Mouse (Mus musculus): Measurements from ENCODE around the gene Nkapd1. TPM values are rescaled to one million over a fixed set of nuclear protein-coding genes. Genes with fewer than 3 reads are reported as not detected.

Gene Nkapd1
- total and polyA plus RNA-seq, 2 experiments from 2014 or later: 10.9 to 22.5 TPM

DNA sequence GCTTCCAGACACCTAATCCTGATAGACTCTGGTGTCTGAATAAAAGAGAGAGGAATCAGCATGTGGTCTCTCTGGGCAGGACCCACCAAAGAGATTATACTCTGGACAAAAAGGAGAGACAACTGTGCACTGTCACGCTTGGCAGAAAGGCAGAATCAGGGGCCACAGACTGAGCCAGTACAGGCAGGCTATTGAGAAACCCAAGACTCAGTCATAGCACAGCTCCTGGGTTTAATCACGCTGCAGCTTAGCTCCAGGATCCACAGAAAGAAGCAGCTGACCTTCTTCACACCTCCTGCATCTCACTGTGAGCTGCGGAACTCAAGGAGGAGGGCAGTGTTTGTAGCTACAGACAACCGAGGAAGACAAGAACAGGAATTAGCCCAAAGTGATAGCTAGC, 36.9 kb downstream of the Nkapd1 start:
- Histone ChIP-seq H3K4me2 (ENCODE audit: low read depth, low read length, poor library complexity, severe bottlenecking) (no peak overlapping the region), H3K4me1 (ENCODE audit: insufficient read depth, low read length) (no peaks in the 10 kb centered on the region)
- WGBS: 12% methylated on average over 4 of the region's 4 CpGs

DNA sequence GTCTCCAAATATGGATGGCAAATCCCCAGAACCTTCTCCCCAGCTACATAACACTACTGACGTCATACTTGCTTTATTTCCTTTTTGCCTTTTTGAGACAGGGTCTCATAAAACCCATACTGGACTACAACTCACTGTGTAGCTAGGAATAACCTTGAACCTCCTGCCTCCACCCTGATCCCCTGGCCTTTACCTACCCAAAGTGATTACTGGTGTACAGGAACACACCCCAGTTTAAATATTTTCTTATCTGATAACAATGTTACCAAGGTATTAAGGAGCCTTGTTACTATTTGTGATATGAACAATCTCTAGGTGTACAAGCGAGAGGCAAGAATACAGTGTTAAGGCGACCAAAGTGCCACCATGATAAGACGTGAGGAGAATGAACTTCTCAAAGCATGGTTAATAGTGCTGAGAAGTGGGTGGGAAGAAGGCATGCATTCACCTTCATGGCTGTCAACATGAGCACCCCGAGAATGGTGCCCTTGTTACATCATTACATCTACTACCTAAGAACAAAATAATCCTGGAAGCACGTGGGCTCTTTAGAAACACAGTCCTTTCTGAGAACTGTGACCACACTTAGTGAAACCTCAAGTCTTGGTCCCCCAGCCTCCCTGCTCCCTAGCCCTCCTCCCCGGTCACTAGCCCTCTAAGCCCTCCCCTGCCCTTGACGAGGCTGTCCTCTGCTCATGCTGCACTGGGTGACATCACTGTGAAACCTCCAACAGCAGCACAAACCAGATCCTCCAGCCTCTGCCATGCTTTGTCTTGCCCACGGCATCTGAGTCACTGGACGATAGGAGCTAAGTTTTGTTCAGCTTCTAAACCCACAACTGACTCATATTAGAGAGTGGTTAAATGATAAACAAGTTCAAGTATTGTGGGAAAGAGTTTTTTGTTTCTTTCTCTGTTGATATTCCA, 47.4 kb downstream of the Nkapd1 start:
- no peak overlapping the region for H3K4me3 ChIP-seq (ENCODE audit: low read depth, low read length)
- no peak for TF ChIP-seq CTCF (IDR thresholded peaks at IDR 0.05)
- H3K4me2 ChIP-seq (ENCODE audit: low read depth, low read length, poor library complexity, severe bottlenecking): no peak overlapping the region
- H3K9me3 ChIP-seq (ENCODE audit: low read length): no peaks in the 10 kb centered on the region
- no peak overlapping the region for H3K27ac ChIP-seq (ENCODE audit: low read depth, low read length)
- whole genome bisulfite sequencing: 82% methylated on average over 10 of the region's 10 CpGs
- DNase-seq (ENCODE audit: low spot score) (no peak), ATAC-seq (ENCODE audit: low FRiP score) (no peak)
- H3K4me1 ChIP-seq (ENCODE audit: insufficient read depth, low read length): no peaks in the 10 kb centered on the region
- H3K27me3 ChIP-seq (ENCODE audit: insufficient read depth, low read length): no peaks in the 10 kb centered on the region
- no peaks in the 10 kb centered on the region for H3K36me3 ChIP-seq (ENCODE audit: insufficient read depth, low read length)
- H3K9ac ChIP-seq (replicated peaks; ENCODE audit: low read length, poor library complexity, severe bottlenecking): no peak overlapping the region

More for the DNA sequence above, 36.9 kb downstream of the Nkapd1 start:
- Histone ChIP-seq H3K36me3 (ENCODE audit: insufficient read depth, low read length) (no peaks in the 10 kb centered on the region), H3K4me3 (ENCODE audit: low read depth, low read length) (no peak overlapping the region), H3K27ac (ENCODE audit: low read depth, low read length) (no peak overlapping the region), H3K9ac (replicated peaks; ENCODE audit: low read length, poor library complexity, severe bottlenecking) (no peak overlapping the region), H3K27me3 (ENCODE audit: insufficient read depth, low read length) (no peaks in the 10 kb centered on the region), H3K9me3 (ENCODE audit: low read length) (no peaks in the 10 kb centered on the region)
- DNase-seq (ENCODE audit: low spot score): no peak
- TF ChIP-seq CTCF (IDR thresholded peaks at IDR 0.05): no peak
- ATAC-seq (ENCODE audit: low FRiP score): no peak

DNA sequence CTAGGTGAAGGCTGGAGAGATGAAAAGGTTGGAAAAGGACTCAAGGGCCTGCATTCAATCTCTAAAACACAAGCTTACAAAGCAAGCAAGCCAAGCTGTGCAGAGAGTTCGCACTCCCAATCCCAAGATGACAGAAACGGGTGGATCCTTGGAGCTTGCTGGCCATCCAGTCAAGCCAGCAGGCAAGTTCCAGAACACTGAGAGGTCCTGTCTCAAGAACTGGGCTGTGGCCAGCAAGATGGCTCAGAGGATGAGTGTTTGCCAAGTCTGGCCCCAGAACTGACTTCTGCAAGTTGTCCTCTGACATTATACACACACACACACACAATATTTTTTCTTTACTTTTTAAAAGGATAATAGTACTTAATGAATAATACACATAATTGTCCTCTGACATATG, 49.4 kb downstream of the Nkapd1 start:
- H3K9me3 ChIP-seq (ENCODE audit: low read length): no peaks in the 10 kb centered on the region
- no peak for DNase-seq (ENCODE audit: low spot score)
- no peak for TF ChIP-seq CTCF (IDR thresholded peaks at IDR 0.05)
- H3K4me2 ChIP-seq (ENCODE audit: low read depth, low read length, poor library complexity, severe bottlenecking): no peak overlapping the region
- H3K36me3 ChIP-seq (ENCODE audit: insufficient read depth, low read length): no peaks in the 10 kb centered on the region
- H3K27me3 ChIP-seq (ENCODE audit: insufficient read depth, low read length): no peaks in the 10 kb centered on the region
- no peak for ATAC-seq (ENCODE audit: low FRiP score)
- WGBS: 77% methylated on average over 2 of the region's 2 CpGs
- H3K4me3 ChIP-seq (ENCODE audit: low read depth, low read length): no peak overlapping the region
- no peaks in the 10 kb centered on the region for H3K4me1 ChIP-seq (ENCODE audit: insufficient read depth, low read length)
- no peak overlapping the region for H3K27ac ChIP-seq (ENCODE audit: low read depth, low read length)
- no peak overlapping the region for H3K9ac ChIP-seq (replicated peaks; ENCODE audit: low read length, poor library complexity, severe bottlenecking)

DNA sequence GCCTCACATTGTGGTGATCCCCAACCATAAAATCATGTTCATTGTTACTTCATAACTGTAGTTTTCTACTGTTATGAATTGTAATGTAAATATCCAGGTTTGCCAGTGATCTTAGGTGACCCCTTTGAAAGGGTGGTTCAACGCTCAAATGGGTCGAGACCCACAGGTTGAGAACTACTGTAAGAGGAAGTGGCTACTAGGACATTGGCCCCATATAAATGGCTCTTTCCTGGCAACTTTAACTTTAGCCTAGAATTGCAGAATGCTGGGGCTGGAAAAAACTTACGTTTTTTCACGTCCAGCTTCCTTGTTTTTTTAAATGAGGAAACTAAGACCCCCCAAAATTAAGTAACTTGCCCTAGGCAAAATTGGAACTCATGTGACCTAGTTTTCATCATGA, 49.9 kb downstream of the Nkapd1 start:
- no peak for TF ChIP-seq CTCF (IDR thresholded peaks at IDR 0.05)
- Histone ChIP-seq H3K4me3 (ENCODE audit: low read depth, low read length) (no peak overlapping the region), H3K4me2 (ENCODE audit: low read depth, low read length, poor library complexity, severe bottlenecking) (no peak overlapping the region), H3K4me1 (ENCODE audit: insufficient read depth, low read length) (no peaks in the 10 kb centered on the region), H3K9ac (replicated peaks; ENCODE audit: low read length, poor library complexity, severe bottlenecking) (no peak overlapping the region), H3K9me3 (ENCODE audit: low read length) (no peaks in the 10 kb centered on the region), H3K36me3 (ENCODE audit: insufficient read depth, low read length) (no peaks in the 10 kb centered on the region), H3K27me3 (ENCODE audit: insufficient read depth, low read length) (no peaks in the 10 kb centered on the region), H3K27ac (ENCODE audit: low read depth, low read length) (no peak overlapping the region)
- whole genome bisulfite sequencing: 90% methylated on average over 4 of the region's 4 CpGs
- DNase-seq (ENCODE audit: low spot score): no peak
- ATAC-seq (ENCODE audit: low FRiP score): no peak

DNA sequence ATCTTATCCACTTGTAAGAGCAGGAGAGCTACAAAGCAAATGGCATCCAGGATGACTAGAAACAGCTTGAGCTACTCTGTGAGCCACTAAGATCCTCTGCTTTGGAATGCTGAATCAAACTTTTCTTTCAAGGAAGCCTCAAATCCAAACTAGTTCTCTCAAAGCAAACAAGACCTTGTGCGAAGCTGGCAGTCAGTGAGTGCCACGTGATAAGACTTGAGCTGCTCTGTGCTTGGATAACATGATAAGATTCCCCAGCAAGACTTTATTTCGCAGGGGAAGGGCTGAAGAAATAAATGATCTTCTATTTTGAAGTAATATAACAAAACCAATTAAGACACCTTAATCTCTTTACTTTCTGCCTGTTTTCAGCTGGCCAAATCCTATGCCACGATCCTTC, 51.3 kb downstream of the Nkapd1 start:
- no peaks in the 10 kb centered on the region for H3K4me1 ChIP-seq (ENCODE audit: insufficient read depth, low read length)

DNA sequence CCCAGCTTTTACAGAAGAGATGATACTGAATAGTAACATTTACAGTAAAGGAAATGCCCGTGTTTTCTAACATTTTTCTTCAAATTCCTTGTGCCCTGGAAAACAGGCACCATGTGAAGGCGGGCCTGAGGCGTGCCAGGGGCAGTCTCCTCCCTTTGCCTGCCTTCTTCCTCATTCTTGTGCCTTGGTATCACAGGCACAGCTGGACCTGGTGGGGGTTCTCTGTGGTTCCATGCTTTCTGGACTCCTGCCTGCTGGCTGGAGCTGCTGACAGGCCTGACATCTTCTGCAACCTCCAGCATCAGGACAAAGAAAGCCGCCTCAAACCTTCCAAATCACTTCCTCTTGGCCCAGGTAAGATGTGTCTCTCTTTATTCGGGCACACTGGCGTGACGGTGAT, 52.1 kb downstream of the Nkapd1 start:
- Histone ChIP-seq H3K27ac (ENCODE audit: low read depth, low read length) (no peak overlapping the region), H3K9ac (replicated peaks; ENCODE audit: low read length, poor library complexity, severe bottlenecking) (no peak overlapping the region), H3K9me3 (ENCODE audit: low read length) (no peaks in the 10 kb centered on the region), H3K4me1 (ENCODE audit: insufficient read depth, low read length) (no peaks in the 10 kb centered on the region), H3K4me2 (ENCODE audit: low read depth, low read length, poor library complexity, severe bottlenecking) (no peak overlapping the region), H3K36me3 (ENCODE audit: insufficient read depth, low read length) (no peaks in the 10 kb centered on the region), H3K27me3 (ENCODE audit: insufficient read depth, low read length) (no peaks in the 10 kb centered on the region), H3K4me3 (ENCODE audit: low read depth, low read length) (no peak overlapping the region)
- DNase-seq (ENCODE audit: low spot score) (no peak), ATAC-seq (ENCODE audit: low FRiP score) (no peak)
- 71% methylated on average over 7 of the region's 7 CpGs for WGBS
- no peak for TF ChIP-seq CTCF (IDR thresholded peaks at IDR 0.05)

More for the DNA sequence above, 51.3 kb downstream of the Nkapd1 start:
- DNase-seq (ENCODE audit: low spot score) (no peak), ATAC-seq (ENCODE audit: low FRiP score) (no peak)
- H3K4me3 ChIP-seq (ENCODE audit: low read depth, low read length): no peak overlapping the region
- H3K4me2 ChIP-seq (ENCODE audit: low read depth, low read length, poor library complexity, severe bottlenecking): no peak overlapping the region
- WGBS: 70% methylated on average over 4 of the region's 4 CpGs
- no peaks in the 10 kb centered on the region for H3K27me3 ChIP-seq (ENCODE audit: insufficient read depth, low read length)
- H3K9me3 ChIP-seq (ENCODE audit: low read length): no peaks in the 10 kb centered on the region
- H3K27ac ChIP-seq (ENCODE audit: low read depth, low read length): no peak overlapping the region
- TF ChIP-seq CTCF (IDR thresholded peaks at IDR 0.05): no peak
- no peaks in the 10 kb centered on the region for H3K36me3 ChIP-seq (ENCODE audit: insufficient read depth, low read length)
- H3K9ac ChIP-seq (replicated peaks; ENCODE audit: low read length, poor library complexity, severe bottlenecking): no peak overlapping the region

All from midbrain, postnatal 0 days (tissue).